Mouse (Mus musculus): ENCODE results near the gene Atp8b4. TPM values are rescaled to one million over a fixed set of nuclear protein-coding genes. Genes with fewer than 3 reads are reported as not detected.

The Atp8b4 gene
- polyA plus RNA-seq, 1 experiment = not detected

- Histone ChIP-seq H3K9me3 (replicated peaks; ENCODE audit: control insufficient read depth, insufficient read depth, low read length, poor library complexity, severe bottlenecking) (no peaks in the 10 kb centered on the region), H3K36me3 (ENCODE audit: control insufficient read depth, insufficient read depth, low read length, poor library complexity, severe bottlenecking) (no peaks in the 10 kb centered on the region), H3K27ac (ENCODE audit: insufficient read depth, low read length) (no peak overlapping the region), H3K4me3 (ENCODE audit: low read depth, low read length) (no peak overlapping the region), H3K27me3 (ENCODE audit: control insufficient read depth, insufficient read depth, low read length, poor library complexity, severe bottlenecking) (no peaks in the 10 kb centered on the region), H3K9ac (ENCODE audit: low read depth, poor library complexity, severe bottlenecking) (no peak overlapping the region), H3K4me1 (ENCODE audit: control insufficient read depth, insufficient read depth, low read length) (no peaks in the 10 kb centered on the region)
- TF ChIP-seq EP300 (IDR thresholded peaks at IDR 0.05; ENCODE audit: insufficient read depth, low read depth, low read length) (no peak), CTCF (IDR thresholded peaks at IDR 0.05; ENCODE audit: low read depth, low read length) (no peak), POLR2A (IDR thresholded peaks at IDR 0.05; ENCODE audit: insufficient read depth, low read length) (no peak)
These were observed 101.5 kb downstream of the Atp8b4 start for GRCm38 (mm10) chr2:126399017-126399416.

DNA sequence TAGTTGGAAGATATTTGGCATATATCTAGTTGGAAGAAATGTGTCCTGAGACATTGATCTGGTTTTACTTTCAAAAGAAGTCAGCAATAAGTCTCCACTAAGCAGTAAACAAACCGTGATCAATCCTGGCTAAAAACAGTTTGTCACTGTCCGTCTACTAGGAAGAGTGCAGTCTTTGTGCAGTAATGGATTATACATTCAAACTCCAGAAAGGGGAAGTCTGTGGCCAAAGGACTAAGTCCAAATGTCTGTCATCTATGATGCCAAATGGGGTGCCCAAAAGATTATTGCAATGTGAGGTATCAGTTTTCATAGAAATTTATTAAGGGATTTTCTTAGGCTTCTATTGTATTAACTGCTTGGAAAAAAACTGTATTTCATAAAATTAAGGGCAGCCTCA is 102.3 kb downstream of the Atp8b4 start:
- Histone ChIP-seq H3K27ac (ENCODE audit: insufficient read depth, low read length) (no peak overlapping the region), H3K27me3 (ENCODE audit: control insufficient read depth, insufficient read depth, low read length, poor library complexity, severe bottlenecking) (no peaks in the 10 kb centered on the region), H3K9me3 (replicated peaks; ENCODE audit: control insufficient read depth, insufficient read depth, low read length, poor library complexity, severe bottlenecking) (no peaks in the 10 kb centered on the region), H3K4me3 (ENCODE audit: low read depth, low read length) (no peak overlapping the region), H3K4me1 (ENCODE audit: control insufficient read depth, insufficient read depth, low read length) (no peaks in the 10 kb centered on the region), H3K9ac (ENCODE audit: low read depth, poor library complexity, severe bottlenecking) (no peak overlapping the region), H3K36me3 (ENCODE audit: control insufficient read depth, insufficient read depth, low read length, poor library complexity, severe bottlenecking) (no peaks in the 10 kb centered on the region)
- TF ChIP-seq EP300 (IDR thresholded peaks at IDR 0.05; ENCODE audit: insufficient read depth, low read depth, low read length) = no peak
- no peak for TF ChIP-seq POLR2A (IDR thresholded peaks at IDR 0.05; ENCODE audit: insufficient read depth, low read length)
- TF ChIP-seq CTCF (IDR thresholded peaks at IDR 0.05; ENCODE audit: low read depth, low read length) = no peak

GRCm38 (mm10) chr2:126397513-126397912 is 103.0 kb downstream of the Atp8b4 start:
- TF ChIP-seq CTCF (IDR thresholded peaks at IDR 0.05; ENCODE audit: low read depth, low read length) = no peak
- no peak for TF ChIP-seq POLR2A (IDR thresholded peaks at IDR 0.05; ENCODE audit: insufficient read depth, low read length)
- no peak for TF ChIP-seq EP300 (IDR thresholded peaks at IDR 0.05; ENCODE audit: insufficient read depth, low read depth, low read length)
- no peaks in the 10 kb centered on the region for H3K27me3 ChIP-seq (ENCODE audit: control insufficient read depth, insufficient read depth, low read length, poor library complexity, severe bottlenecking)

GRCm38 (mm10) chr2:126394924-126395323 is 105.5 kb downstream of the Atp8b4 start:
- H3K27me3 ChIP-seq (ENCODE audit: control insufficient read depth, insufficient read depth, low read length, poor library complexity, severe bottlenecking) = no peaks in the 10 kb centered on the region
- H3K27ac ChIP-seq (ENCODE audit: insufficient read depth, low read length) = no peak overlapping the region
- no peaks in the 10 kb centered on the region for H3K4me1 ChIP-seq (ENCODE audit: control insufficient read depth, insufficient read depth, low read length)
- no peak overlapping the region for H3K9ac ChIP-seq (ENCODE audit: low read depth, poor library complexity, severe bottlenecking)
- TF ChIP-seq EP300 (IDR thresholded peaks at IDR 0.05; ENCODE audit: insufficient read depth, low read depth, low read length) (no peak), POLR2A (IDR thresholded peaks at IDR 0.05; ENCODE audit: insufficient read depth, low read length) (no peak), CTCF (IDR thresholded peaks at IDR 0.05; ENCODE audit: low read depth, low read length) (no peak)
- H3K36me3 ChIP-seq (ENCODE audit: control insufficient read depth, insufficient read depth, low read length, poor library complexity, severe bottlenecking) = no peaks in the 10 kb centered on the region
- H3K9me3 ChIP-seq (replicated peaks; ENCODE audit: control insufficient read depth, insufficient read depth, low read length, poor library complexity, severe bottlenecking) = no peaks in the 10 kb centered on the region
- no peak overlapping the region for H3K4me3 ChIP-seq (ENCODE audit: low read depth, low read length)

More at GRCm38 (mm10) chr2:126397513-126397912, 103.0 kb downstream of the Atp8b4 start:
- no peak overlapping the region for H3K9ac ChIP-seq (ENCODE audit: low read depth, poor library complexity, severe bottlenecking)
- no peaks in the 10 kb centered on the region for H3K36me3 ChIP-seq (ENCODE audit: control insufficient read depth, insufficient read depth, low read length, poor library complexity, severe bottlenecking)
- H3K27ac ChIP-seq (ENCODE audit: insufficient read depth, low read length) = no peak overlapping the region
- H3K9me3 ChIP-seq (replicated peaks; ENCODE audit: control insufficient read depth, insufficient read depth, low read length, poor library complexity, severe bottlenecking) = no peaks in the 10 kb centered on the region
- no peaks in the 10 kb centered on the region for H3K4me1 ChIP-seq (ENCODE audit: control insufficient read depth, insufficient read depth, low read length)
- no peak overlapping the region for H3K4me3 ChIP-seq (ENCODE audit: low read depth, low read length)

DNA sequence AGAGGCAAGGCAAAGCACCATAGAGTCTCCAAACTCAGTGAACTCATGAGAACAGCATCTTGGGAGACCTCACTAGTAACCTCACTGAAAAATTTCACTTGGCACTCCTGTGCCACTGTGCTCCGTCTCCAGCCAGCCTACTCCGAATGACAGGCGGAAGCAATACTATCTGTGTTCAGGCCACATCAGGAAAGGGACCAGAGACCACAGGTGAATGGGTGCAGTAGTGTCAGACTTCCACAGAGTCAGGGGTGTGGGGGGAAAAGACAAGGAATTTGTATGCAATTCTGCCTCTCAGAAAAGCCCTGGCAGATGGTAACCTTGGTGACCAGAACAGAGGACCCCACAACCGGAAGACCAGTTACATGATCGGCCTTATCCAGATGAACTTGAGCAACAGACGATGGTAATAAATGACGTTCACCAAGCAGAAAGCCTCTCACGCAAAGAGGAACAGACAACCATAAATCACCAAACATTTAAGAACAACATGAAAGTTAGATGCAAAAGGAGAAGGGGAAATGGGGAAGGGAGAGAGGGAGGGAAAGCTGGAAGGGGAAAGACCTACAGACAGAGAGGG is 112.9 kb downstream of the Atp8b4 start:
- H3K4me3 ChIP-seq (ENCODE audit: low read depth, low read length) = no peak overlapping the region
- H3K9ac ChIP-seq (ENCODE audit: low read depth, poor library complexity, severe bottlenecking) = no peak overlapping the region
- H3K36me3 ChIP-seq (ENCODE audit: control insufficient read depth, insufficient read depth, low read length, poor library complexity, severe bottlenecking) = no peaks in the 10 kb centered on the region
- TF ChIP-seq EP300 (IDR thresholded peaks at IDR 0.05; ENCODE audit: insufficient read depth, low read depth, low read length) (no peak), POLR2A (IDR thresholded peaks at IDR 0.05; ENCODE audit: insufficient read depth, low read length) (no peak), CTCF (IDR thresholded peaks at IDR 0.05; ENCODE audit: low read depth, low read length) (no peak)
- no peaks in the 10 kb centered on the region for H3K27me3 ChIP-seq (ENCODE audit: control insufficient read depth, insufficient read depth, low read length, poor library complexity, severe bottlenecking)
- H3K9me3 ChIP-seq (replicated peaks; ENCODE audit: control insufficient read depth, insufficient read depth, low read length, poor library complexity, severe bottlenecking) = no peaks in the 10 kb centered on the region
- H3K27ac ChIP-seq (ENCODE audit: insufficient read depth, low read length) = no peak overlapping the region
- H3K4me1 ChIP-seq (ENCODE audit: control insufficient read depth, insufficient read depth, low read length) = no peaks in the 10 kb centered on the region

GRCm38 (mm10) chr2:126386056-126386455 is 114.4 kb downstream of the Atp8b4 start:
- Histone ChIP-seq H3K27me3 (ENCODE audit: control insufficient read depth, insufficient read depth, low read length, poor library complexity, severe bottlenecking) (no peaks in the 10 kb centered on the region), H3K4me3 (ENCODE audit: low read depth, low read length) (no peak overlapping the region), H3K9ac (ENCODE audit: low read depth, poor library complexity, severe bottlenecking) (no peak overlapping the region), H3K36me3 (ENCODE audit: control insufficient read depth, insufficient read depth, low read length, poor library complexity, severe bottlenecking) (no peaks in the 10 kb centered on the region), H3K27ac (ENCODE audit: insufficient read depth, low read length) (no peak overlapping the region), H3K4me1 (ENCODE audit: control insufficient read depth, insufficient read depth, low read length) (no peaks in the 10 kb centered on the region), H3K9me3 (replicated peaks; ENCODE audit: control insufficient read depth, insufficient read depth, low read length, poor library complexity, severe bottlenecking) (no peaks in the 10 kb centered on the region)
- TF ChIP-seq CTCF (IDR thresholded peaks at IDR 0.05; ENCODE audit: low read depth, low read length) (no peak), EP300 (IDR thresholded peaks at IDR 0.05; ENCODE audit: insufficient read depth, low read depth, low read length) (no peak), POLR2A (IDR thresholded peaks at IDR 0.05; ENCODE audit: insufficient read depth, low read length) (no peak)

Measured in ES-Bruce4 (cell line).